Mouse (Mus musculus) midbrain, embryonic 16.5 days (tissue): ENCODE data around the gene B020004J07Rik. TPM values are rescaled to one million over a fixed set of nuclear protein-coding genes. Genes with fewer than 3 reads are reported as not detected.

ENCODE experiments used
- polyA plus RNA-seq: library from polyadenylated mRNA; unstranded; fragments of >200 nt; fragmentation: Nextera tagmentation; extraction: Ambion mirVana; gene quantifications from 2 replicates; pipeline ENCODE4 v1.2.1, GENCODE M21; 2015

The B020004J07Rik gene
- polyA plus RNA-seq, 1 experiment from 2014 or later: not detected

Other genes with a start within 250 kb of the B020004J07Rik start
- 108 and 111 TPM in 2 replicates for gene Leprot, start 196.3 kb downstream of the B020004J07Rik start, polyA plus RNA-seq
- gene Lepr, start 126.6 kb downstream of the B020004J07Rik start, polyA plus RNA-seq: 2.5 and 3.6 TPM in 2 replicates
- gene C130073F10Rik, start 49.8 kb upstream of the B020004J07Rik start, polyA plus RNA-seq: not detected in 2 replicates
- gene Gm12800, start 65.1 kb upstream of the B020004J07Rik start, polyA plus RNA-seq: not detected in 2 replicates
- gene Gm12794, start 96.4 kb upstream of the B020004J07Rik start, polyA plus RNA-seq: not detected in 2 replicates
- gene Gm12790, start 137.0 kb upstream of the B020004J07Rik start, polyA plus RNA-seq: not detected in 2 replicates
- gene Gm12789, start 142.6 kb upstream of the B020004J07Rik start, polyA plus RNA-seq: not detected in 2 replicates
- 62.5 and 64.5 TPM in 2 replicates for gene Pde4b, start 243.5 kb upstream of the B020004J07Rik start, polyA plus RNA-seq